Mouse (Mus musculus): Measurements from ENCODE around the gene Tm4sf20. TPM values are rescaled to one million over a fixed set of nuclear protein-coding genes. Genes with fewer than 3 reads are reported as not detected.

Gene Tm4sf20
- polyA plus RNA-seq, 1 experiment from 2014 or later, result not detected

GRCm38 (mm10) chr1:82779388-82779966 lies 11.2 kb upstream of the Tm4sf20 start:
- ATAC-seq (ENCODE audit: extremely low read depth, insufficient number of reproducible peaks, low FRiP score, low TSS enrichment), result no peak
- no peak overlapping the region for H3K4me2 ChIP-seq
- H3K4me1 ChIP-seq, result no peaks in the 10 kb centered on the region; the same call in 1 of the 2 replicates
- no peaks in the 10 kb centered on the region for H3K36me3 ChIP-seq
- no peak overlapping the region for H3K9ac ChIP-seq
- H3K27me3 ChIP-seq (replicated peaks), result 0 out of 2 replicates have a peak, but pooled peaks cover 4% of the 10 kb centered on the region
- no peak overlapping the region for H3K4me3 ChIP-seq
- no peak overlapping the region for H3K27ac ChIP-seq (replicated peaks)
- WGBS, result 75% methylated on average over 6 of the region's 6 CpGs
- H3K9me3 ChIP-seq, result no peaks in the 10 kb centered on the region

- H3K4me3 ChIP-seq, result no peak overlapping the region
- 87% methylated on average over 4 of the region's 4 CpGs for WGBS
- no peaks in the 10 kb centered on the region for H3K9me3 ChIP-seq
- H3K36me3 ChIP-seq, result no peaks in the 10 kb centered on the region
- no peak overlapping the region for H3K9ac ChIP-seq
- ATAC-seq (ENCODE audit: extremely low read depth, insufficient number of reproducible peaks, low FRiP score, low TSS enrichment), result no peak
- H3K27me3 ChIP-seq (replicated peaks), result no peaks in the 10 kb centered on the region
- no peak overlapping the region for H3K27ac ChIP-seq (replicated peaks)
- H3K4me1 ChIP-seq, result peaks cover 6% of the 10 kb centered on the region; the same call in 1 of the 2 replicates
- no peak overlapping the region for H3K4me2 ChIP-seq
These were observed 7.0 kb upstream of the Tm4sf20 start for GRCm38 (mm10) chr1:82775293-82775692.

- no peak overlapping the region for H3K27ac ChIP-seq (replicated peaks)
- no peaks in the 10 kb centered on the region for H3K27me3 ChIP-seq (replicated peaks)
- no peak overlapping the region for H3K4me2 ChIP-seq
- no peak overlapping the region for H3K9ac ChIP-seq
- H3K4me1 ChIP-seq, result peaks cover 6% of the 10 kb centered on the region; the same call in 1 of the 2 replicates
- no peaks in the 10 kb centered on the region for H3K9me3 ChIP-seq
- 59% methylated on average over 5 of the region's 5 CpGs for WGBS
- H3K4me3 ChIP-seq, result no peak overlapping the region
- ATAC-seq (ENCODE audit: extremely low read depth, insufficient number of reproducible peaks, low FRiP score, low TSS enrichment), result no peak
- H3K36me3 ChIP-seq, result no peaks in the 10 kb centered on the region
These were observed 4.9 kb upstream of the Tm4sf20 start for GRCm38 (mm10) chr1:82773208-82773607.

GRCm38 (mm10) chr1:82772428-82772827 lies 4.2 kb upstream of the Tm4sf20 start:
- Histone ChIP-seq H3K27me3 (replicated peaks) (no peaks in the 10 kb centered on the region), H3K27ac (replicated peaks) (no peak overlapping the region), H3K9me3 (no peaks in the 10 kb centered on the region), H3K9ac (no peak overlapping the region), H3K4me2 (no peak overlapping the region), H3K4me3 (no peak overlapping the region), H3K4me1 (peaks cover 6% of the 10 kb centered on the region; the same call in 1 of the 2 replicates), H3K36me3 (no peaks in the 10 kb centered on the region)
- ATAC-seq (ENCODE audit: extremely low read depth, insufficient number of reproducible peaks, low FRiP score, low TSS enrichment), result no peak
- 81% methylated on average over 4 of the region's 4 CpGs for WGBS

- 74% methylated on average over 11 of the region's 15 CpGs for WGBS
- no peaks in the 10 kb centered on the region for H3K36me3 ChIP-seq
- no peak for ATAC-seq (ENCODE audit: extremely low read depth, insufficient number of reproducible peaks, low FRiP score, low TSS enrichment)
These were observed 2.8 kb upstream of the Tm4sf20 start, which contains the start of gene Gm47791 for GRCm38 (mm10) chr1:82771022-82771586. Gene Gm47791 (minus strand): TSS chr1:82771243.

GRCm38 (mm10) chr1:82766641-82767040 lies 1.6 kb downstream of the Tm4sf20 start:
- Histone ChIP-seq H3K27me3 (replicated peaks) (no peaks in the 10 kb centered on the region), H3K4me2 (no peak overlapping the region), H3K9ac (no peak overlapping the region), H3K9me3 (peaks cover 7% of the 10 kb centered on the region), H3K4me3 (no peak overlapping the region), H3K4me1 (peaks cover 7% of the 10 kb centered on the region), H3K36me3 (peaks cover 12% of the 10 kb centered on the region), H3K27ac (replicated peaks) (no peak overlapping the region)
- 49% methylated on average over 4 of the region's 4 CpGs for WGBS
- ATAC-seq (ENCODE audit: extremely low read depth, insufficient number of reproducible peaks, low FRiP score, low TSS enrichment), result no peak

More at GRCm38 (mm10) chr1:82771022-82771586, 2.8 kb upstream of the Tm4sf20 start, which contains the start of gene Gm47791:
- no peak within 1 kb of the TSS for H3K4me2 ChIP-seq
- H3K27me3 ChIP-seq (replicated peaks), result no peaks in the 10 kb centered on the region
- no peak within 1 kb of the TSS for H3K4me3 ChIP-seq
- no peak within 1 kb of the TSS for H3K9ac ChIP-seq
- H3K9me3 ChIP-seq, result no peaks in the 10 kb centered on the region
- H3K27ac ChIP-seq (replicated peaks), result no peak within 1 kb of the TSS
- H3K4me1 ChIP-seq, result peaks cover 14% of the 10 kb centered on the region

- Histone ChIP-seq H3K4me1 (peaks cover 7% of the 10 kb centered on the region), H3K27ac (replicated peaks) (no peak overlapping the region), H3K27me3 (replicated peaks) (no peaks in the 10 kb centered on the region), H3K36me3 (peaks cover 16% of the 10 kb centered on the region), H3K4me2 (no peak overlapping the region), H3K4me3 (no peak overlapping the region), H3K9ac (no peak overlapping the region), H3K9me3 (peaks cover 7% of the 10 kb centered on the region)
- WGBS, result 31% methylated on average over 1 of the region's 1 CpGs
- no peak for ATAC-seq (ENCODE audit: extremely low read depth, insufficient number of reproducible peaks, low FRiP score, low TSS enrichment)
These were observed 2.0 kb downstream of the Tm4sf20 start for GRCm38 (mm10) chr1:82766227-82766626.

GRCm38 (mm10) chr1:82762274-82762673 lies 6.0 kb downstream of the Tm4sf20 start:
- Histone ChIP-seq H3K9me3 (peaks cover 7% of the 10 kb centered on the region), H3K4me1 (peaks cover 7% of the 10 kb centered on the region), H3K4me2 (no peak overlapping the region), H3K27ac (replicated peaks) (no peak overlapping the region), H3K27me3 (replicated peaks) (no peaks in the 10 kb centered on the region), H3K9ac (no peak overlapping the region), H3K36me3 (peaks cover 41% of the 10 kb centered on the region), H3K4me3 (no peak overlapping the region)
- 73% methylated on average over 1 of the region's 1 CpGs for WGBS
- ATAC-seq (ENCODE audit: extremely low read depth, insufficient number of reproducible peaks, low FRiP score, low TSS enrichment), result no peak

GRCm38 (mm10) chr1:82761454-82762169 lies 6.6 kb downstream of the Tm4sf20 start:
- H3K27ac ChIP-seq (replicated peaks), result no peak overlapping the region
- H3K27me3 ChIP-seq (replicated peaks), result no peaks in the 10 kb centered on the region
- peaks cover 7% of the 10 kb centered on the region for H3K9me3 ChIP-seq
- H3K36me3 ChIP-seq, result peaks cover 45% of the 10 kb centered on the region
- peaks cover 4% of the 10 kb centered on the region for H3K4me1 ChIP-seq
- no peak overlapping the region for H3K4me2 ChIP-seq
- ATAC-seq (ENCODE audit: extremely low read depth, insufficient number of reproducible peaks, low FRiP score, low TSS enrichment), result no peak
- WGBS, result 85% methylated on average over 8 of the region's 8 CpGs
- H3K4me3 ChIP-seq, result no peak overlapping the region
- no peak overlapping the region for H3K9ac ChIP-seq

GRCm38 (mm10) chr1:82759520-82759919 lies 8.7 kb downstream of the Tm4sf20 start:
- Histone ChIP-seq H3K36me3 (peaks cover 64% of the 10 kb centered on the region), H3K4me1 (no peaks in the 10 kb centered on the region), H3K27me3 (replicated peaks) (no peaks in the 10 kb centered on the region), H3K4me2 (no peak overlapping the region), H3K4me3 (no peak overlapping the region), H3K9ac (no peak overlapping the region), H3K9me3 (peaks cover 7% of the 10 kb centered on the region), H3K27ac (replicated peaks) (no peak overlapping the region)
- no peak for ATAC-seq (ENCODE audit: extremely low read depth, insufficient number of reproducible peaks, low FRiP score, low TSS enrichment)
- 82% methylated on average over 1 of the region's 1 CpGs for whole genome bisulfite sequencing

GRCm38 (mm10) chr1:82747714-82748452 lies 20.4 kb downstream of the Tm4sf20 start:
- Histone ChIP-seq H3K4me3 (no peak overlapping the region), H3K36me3 (peaks cover 61% of the 10 kb centered on the region), H3K4me1 (peaks cover 3% of the 10 kb centered on the region; the same call in 1 of the 2 replicates), H3K27ac (replicated peaks) (no peak overlapping the region), H3K27me3 (replicated peaks) (no peaks in the 10 kb centered on the region), H3K4me2 (no peak overlapping the region), H3K9me3 (no peaks in the 10 kb centered on the region), H3K9ac (no peak overlapping the region)
- 85% methylated on average over 2 of the region's 2 CpGs for WGBS
- ATAC-seq (ENCODE audit: extremely low read depth, insufficient number of reproducible peaks, low FRiP score, low TSS enrichment), result no peak

Measured in heart, embryonic 13.5 days (tissue).